Comparison of ENCODE assay signal across 21 mouse cellular contexts in genomic region chr13:17037899-17038298, GRCm38 (mm10).
DNase-seq lines count a peak whose midpoint lies in the region; ATAC-seq and TF ChIP-seq lines count a peak whose summit lies in the region.
"Had no signal": no experiment of that assay in that cellular context is flagged by ENCODE, and none has a peak within 500 bp of the region (broad histone marks: within the 10 kb centered on the region; RNA-seq: fewer than 3 reads in every experiment).

No protein-coding gene starts in this region.

- no peaks in the 10 kb centered on the region for H3K36me3 ChIP-seq in forebrain, postnatal 0 days (ENCODE audit: insufficient read depth)
- H3K36me3 ChIP-seq in forebrain, embryonic 10.5 days (replicated peaks): no peaks in the 10 kb centered on the region
- no peaks in the 10 kb centered on the region for H3K36me3 ChIP-seq in lung, embryonic 14.5 days (ENCODE audit: insufficient read depth)
- H3K36me3 ChIP-seq in limb, embryonic 15.5 days: no peaks in the 10 kb centered on the region
- H3K36me3 ChIP-seq: heart, embryonic 10.5 days had no signal

- no peak for TF ChIP-seq CTCF in forebrain, postnatal 0 days (IDR thresholded peaks at IDR 0.05; ENCODE audit: low read depth)
- no peak for TF ChIP-seq CTCF in lung, embryonic 14.5 days (IDR thresholded peaks at IDR 0.05; ENCODE audit: low read depth)
- no peak for TF ChIP-seq CTCF in brain, embryonic 14.5 days (IDR thresholded peaks at IDR 0.05; ENCODE audit: borderline replicate concordance, extremely low read depth, insufficient read depth, insufficient read length)

- H3K4me1 ChIP-seq in forebrain, postnatal 0 days (ENCODE audit: insufficient read depth): no peaks in the 10 kb centered on the region
- no peaks in the 10 kb centered on the region for H3K4me1 ChIP-seq in forebrain, embryonic 10.5 days
- no peaks in the 10 kb centered on the region for H3K4me1 ChIP-seq in lung, embryonic 14.5 days (ENCODE audit: insufficient read depth)
- H3K4me1 ChIP-seq in limb, embryonic 15.5 days: 0 out of 2 replicates have a peak, but pooled peaks cover 2% of the 10 kb centered on the region
- H3K4me1 ChIP-seq: heart, embryonic 10.5 days had no signal

- H3K4me3 ChIP-seq in forebrain, postnatal 0 days (ENCODE audit: low read depth, low read length): no peak overlapping the region
- H3K4me3 ChIP-seq in forebrain, embryonic 10.5 days: no peak overlapping the region
- no peak overlapping the region for H3K4me3 ChIP-seq in lung, embryonic 14.5 days (ENCODE audit: low read depth, low read length)
- H3K4me3 ChIP-seq in limb, embryonic 15.5 days: no peak overlapping the region
- H3K4me3 ChIP-seq: heart, embryonic 10.5 days had no signal

- H3K27ac ChIP-seq in forebrain, postnatal 0 days (ENCODE audit: low read depth, low read length): no peak overlapping the region
- H3K27ac ChIP-seq in forebrain, embryonic 10.5 days: no peak overlapping the region
- H3K27ac ChIP-seq in lung, embryonic 14.5 days (ENCODE audit: low read depth): no peak overlapping the region
- H3K27ac ChIP-seq in limb, embryonic 15.5 days: 0 out of 2 replicates have a peak overlapping the region, but pooled peaks have one; percentile 27
- H3K27ac ChIP-seq: heart, embryonic 10.5 days; hindbrain, embryonic 14.5 days had no signal

- no peak for TF ChIP-seq POLR2A in brain, embryonic 14.5 days (IDR thresholded peaks at IDR 0.05; ENCODE audit: borderline replicate concordance, extremely low read depth, insufficient read depth, insufficient read length, poor library complexity, severe bottlenecking)

- H3K4me2 ChIP-seq in forebrain, postnatal 0 days (ENCODE audit: low read depth): no peak overlapping the region
- no peak overlapping the region for H3K4me2 ChIP-seq in lung, embryonic 14.5 days
- H3K4me2 ChIP-seq in limb, embryonic 15.5 days: no peak overlapping the region
- H3K4me2 ChIP-seq: hindbrain, embryonic 14.5 days had no signal

- DNase-seq in forebrain, postnatal 0 days: peak; percentile 1
- DNase-seq in forebrain, embryonic 10.5 days (ENCODE audit: extremely low spot score, low spot score): no peak
- no peak for DNase-seq in lung, embryonic 14.5 days
- DNase-seq in lung, postnatal 10 days: no peak
- peak; percentile 1 for DNase-seq in brain, embryonic 14.5 days (ENCODE audit: low read depth)
- no peak for DNase-seq in adrenal gland, adult 8-10 months
- DNase-seq in T-cell, adult 2 months (ENCODE audit: low spot score): no peak
- DNase-seq: adrenal gland, postnatal 14 days; cerebellum, adult 18-20 months; cerebellum, adult 9-11 months; cerebellum, postnatal 36 days; gastrocnemius, postnatal 10 days; heart, adult 18-20 months; heart, postnatal 10 days; heart, postnatal 4 days; kidney, adult 11 months had no signal

- 74% methylated on average over 3 of the region's 3 CpGs for WGBS in forebrain, postnatal 0 days
- whole genome bisulfite sequencing in forebrain, embryonic 10.5 days: 94% methylated on average over 3 of the region's 3 CpGs
- WGBS in lung, embryonic 14.5 days: 63% methylated on average over 3 of the region's 3 CpGs
- WGBS in limb, embryonic 15.5 days: 43% methylated on average over 3 of the region's 3 CpGs

- no peaks in the 10 kb centered on the region for H3K9me3 ChIP-seq in forebrain, postnatal 0 days (ENCODE audit: low read length)
- no peaks in the 10 kb centered on the region for H3K9me3 ChIP-seq in forebrain, embryonic 10.5 days
- H3K9me3 ChIP-seq in lung, embryonic 14.5 days (ENCODE audit: low read depth, low read length): no peaks in the 10 kb centered on the region
- no peaks in the 10 kb centered on the region for H3K9me3 ChIP-seq in limb, embryonic 15.5 days
- H3K9me3 ChIP-seq: heart, embryonic 10.5 days had no signal

- H3K27me3 ChIP-seq in forebrain, postnatal 0 days (ENCODE audit: insufficient read depth, low read length): no peaks in the 10 kb centered on the region
- no peaks in the 10 kb centered on the region for H3K27me3 ChIP-seq in forebrain, embryonic 10.5 days (ENCODE audit: poor library complexity, severe bottlenecking)
- H3K27me3 ChIP-seq in lung, embryonic 14.5 days (ENCODE audit: insufficient read depth, low read length): no peaks in the 10 kb centered on the region
- no peaks in the 10 kb centered on the region for H3K27me3 ChIP-seq in limb, embryonic 15.5 days
- H3K27me3 ChIP-seq: CH12.LX had no signal

- no peak overlapping the region for H3K9ac ChIP-seq in forebrain, postnatal 0 days
- H3K9ac ChIP-seq in lung, embryonic 14.5 days: no peak overlapping the region
- H3K9ac ChIP-seq in limb, embryonic 15.5 days: no peak overlapping the region
- H3K9ac ChIP-seq: hindbrain, embryonic 14.5 days had no signal

- ATAC-seq in forebrain, postnatal 0 days: no peak
- peak; percentile 24; the same call in 1 of the 2 replicates for ATAC-seq in lung, embryonic 14.5 days (ENCODE audit: insufficient read depth)
- ATAC-seq in limb, embryonic 15.5 days (ENCODE audit: insufficient number of reproducible peaks, low FRiP score, low TSS enrichment, low read depth): 0 out of 2 replicates have a peak, but pooled peaks have one; percentile 44
- ATAC-seq: forebrain, embryonic 14.5 days had no signal

Comparison
In these comparisons a context has a peak if more than half of its experiments do, and no peak if none do; other contexts are left out.
1. DNase-seq: peak in forebrain, postnatal 0 days (single experiment) and brain, embryonic 14.5 days (single experiment); none in forebrain, embryonic 10.5 days (single experiment), lung, embryonic 14.5 days (single experiment), lung, postnatal 10 days (single experiment), adrenal gland, adult 8-10 months (single experiment) and T-cell, adult 2 months (single experiment).